Mouse (Mus musculus) cortical plate, adult 2 months (tissue): ENCODE results near the gene Fcho1. TPM values are rescaled to one million over a fixed set of nuclear protein-coding genes. Genes with fewer than 3 reads are reported as not detected.
"Not testable (repeated sequence)": the region's sequence is repeated elsewhere in the genome, so short reads cannot be mapped to it uniquely, and the experiment has no call there.

Experiments
- H3K27ac ChIP-seq: fragments of 200-500 bp; 2 replicates; pipeline ENCODE4 v1.5.1; 2012; ENCODE audit warnings: low read length, control low read depth, inconsistent platforms; ENCODE audit not compliant: insufficient read depth
- H3K4me1 ChIP-seq: fragments of 200-500 bp; 2 replicates; pipeline ENCODE4 v1.6.1; 2011; ENCODE audit warnings: low read length; ENCODE audit not compliant: control insufficient read depth, insufficient read depth
- H3K4me3 ChIP-seq: fragments of 200-500 bp; 2 replicates; pipeline ENCODE4 v1.5.1; 2011; ENCODE audit warnings: mild to moderate bottlenecking, low read length, control low read depth; ENCODE audit not compliant: insufficient read depth
- CTCF ChIP-seq: fragments of 200-500 bp; IDR thresholded peaks from 2 replicates; pipeline ENCODE4 v1.5.1; 2011; ENCODE audit warnings: mild to moderate bottlenecking, control low read depth, low read length; ENCODE audit not compliant: insufficient read depth; ENCODE audit errors: extremely low read depth
- POLR2A ChIP-seq: fragments of 200-500 bp; IDR thresholded peaks from 2 replicates; pipeline ENCODE4 v1.6.1; 2011; ENCODE audit warnings: mild to moderate bottlenecking, low read length, control low read depth; ENCODE audit not compliant: insufficient read depth; ENCODE audit errors: extremely low read depth
- polyA plus RNA-seq: library from polyadenylated mRNA; depleted of rRNA; stranded (reverse); fragments of >200 nt; gene quantifications from 2 replicates; pipeline ENCODE4 v1.2.3, GENCODE M21; 2012

The Fcho1 gene
- polyA plus RNA-seq, 1 experiment: 218 TPM

GRCm38 (mm10) chr8:71701414-71702086 lies 24.0 kb downstream of the Fcho1 start, which contains the start of gene B3gnt3:
Gene B3gnt3 (minus strand): TSS chr8:71701789.
- H3K4me1 ChIP-seq: no peaks in the 10 kb centered on the region
- no peak within 1 kb of the TSS; the same call in 1 of the 2 replicates for H3K4me3 ChIP-seq
- TF ChIP-seq POLR2A: no peak
- no peak for TF ChIP-seq CTCF
- no peak within 1 kb of the TSS for H3K27ac ChIP-seq

GRCm38 (mm10) chr8:71700493-71701269 lies 24.8 kb downstream of the Fcho1 start:
- H3K27ac ChIP-seq: no peak overlapping the region
- H3K4me1 ChIP-seq: no peaks in the 10 kb centered on the region
- no peak overlapping the region; the same call in 1 of the 2 replicates for H3K4me3 ChIP-seq
- TF ChIP-seq POLR2A (no peak), CTCF (no peak)

GRCm38 (mm10) chr8:71695456-71695855 lies 30.1 kb downstream of the Fcho1 start:
- H3K27ac ChIP-seq, H3K4me1 ChIP-seq, H3K4me3 ChIP-seq: not testable (repeated sequence)

GRCm38 (mm10) chr8:71693166-71694041 lies 32.1 kb downstream of the Fcho1 start:
- Histone ChIP-seq H3K4me3 (peak overlapping the region; percentile 24; the same call in 1 of the 2 replicates), H3K27ac (no peak overlapping the region), H3K4me1 (no peaks in the 10 kb centered on the region)
- TF ChIP-seq POLR2A: no peak
- TF ChIP-seq CTCF: no peak

GRCm38 (mm10) chr8:71692509-71692908 lies 33.0 kb downstream of the Fcho1 start:
- TF ChIP-seq POLR2A (no peak), CTCF (no peak)
- Histone ChIP-seq H3K27ac (no peak overlapping the region), H3K4me3 (peak overlapping the region; percentile 24; the same call in 1 of the 2 replicates), H3K4me1 (no peaks in the 10 kb centered on the region)

- TF ChIP-seq POLR2A: no peak
- no peak for TF ChIP-seq CTCF
- H3K4me3 ChIP-seq: no peak within 1 kb of the TSS
Measured at GRCm38 (mm10) chr8:71689028-71689427, 36.5 kb downstream of the Fcho1 start, which contains the start of gene Insl3. Gene Insl3 (plus strand): TSS chr8:71689214.

GRCm38 (mm10) chr8:71687616-71688015 lies 37.9 kb downstream of the Fcho1 start:
- Histone ChIP-seq H3K4me1 (no peaks in the 10 kb centered on the region; the same call in 1 of the 2 replicates), H3K27ac (no peak overlapping the region), H3K4me3 (no peak overlapping the region)
- TF ChIP-seq CTCF (no peak), POLR2A (no peak)

More at GRCm38 (mm10) chr8:71689028-71689427, 36.5 kb downstream of the Fcho1 start, which contains the start of gene Insl3:
- Histone ChIP-seq H3K27ac (no peak within 1 kb of the TSS), H3K4me1 (no peaks in the 10 kb centered on the region; the same call in 1 of the 2 replicates)

- Histone ChIP-seq H3K4me3 (peak overlapping the region; percentile 18; the same call in 1 of the 2 replicates), H3K27ac (no peak overlapping the region), H3K4me1 (no peaks in the 10 kb centered on the region; the same call in 1 of the 2 replicates)
- TF ChIP-seq POLR2A (no peak), CTCF (no peak)
Measured at GRCm38 (mm10) chr8:71686143-71686734, 39.3 kb downstream of the Fcho1 start.

- no peak for TF ChIP-seq POLR2A
- peak; percentile 43 for TF ChIP-seq CTCF
- no peak overlapping the region for H3K27ac ChIP-seq
- H3K4me3 ChIP-seq: peak overlapping the region; percentile 18
- no peaks in the 10 kb centered on the region; the same call in 1 of the 2 replicates for H3K4me1 ChIP-seq
Measured at GRCm38 (mm10) chr8:71685573-71685972, 39.9 kb downstream of the Fcho1 start.
